Mouse (Mus musculus) hindbrain, embryonic 16.5 days (tissue): ENCODE results near the gene Vinac1. TPM values are rescaled to one million over a fixed set of nuclear protein-coding genes. Genes with fewer than 3 reads are reported as not detected.
A peak's percentile ranks its signal among the peaks of the same experiment; 100 is the strongest.

Experiments used
- ATAC-seq: fragments of 200-750 bp; cut with Nextera tagmentation; 2 replicates; pipeline ENCODE4 v1.8.0; 2017; ENCODE audit warnings: moderate TSS enrichment, moderate library complexity
- H3K27ac ChIP-seq: fragments of 300-500 bp; sonication (generic); 2 replicates; pipeline ENCODE4 v1.5.1; 2014; ENCODE audit warnings: low read depth, mild to moderate bottlenecking, control low read depth, low read length, moderate library complexity
- H3K27me3 ChIP-seq: fragments of 300-500 bp; sonication (generic); replicated peaks from 2 replicates; pipeline ENCODE4 v1.6.1; 2014; ENCODE audit warnings: low read length; ENCODE audit not compliant: control insufficient read depth, insufficient read depth
- H3K36me3 ChIP-seq: fragments of 300-500 bp; sonication (generic); 2 replicates; pipeline ENCODE4 v1.6.1; 2014; ENCODE audit warnings: mild to moderate bottlenecking, low read length, moderate library complexity, mixed read lengths; ENCODE audit not compliant: control insufficient read depth, insufficient read depth
- H3K4me1 ChIP-seq: fragments of 300-500 bp; sonication (generic); 2 replicates; pipeline ENCODE4 v1.6.1; 2014; ENCODE audit warnings: low read depth, low read length; ENCODE audit not compliant: control insufficient read depth, insufficient read depth
- H3K4me2 ChIP-seq: fragments of 300-500 bp; sonication (generic); 2 replicates; pipeline ENCODE4 v1.6.1; 2014; ENCODE audit warnings: mild to moderate bottlenecking, low read length, control low read depth, moderate library complexity
- H3K4me3 ChIP-seq: fragments of 300-500 bp; sonication (generic); 2 replicates; pipeline ENCODE4 v1.5.1; 2014; ENCODE audit warnings: mild to moderate bottlenecking, low read length, control low read depth, moderate library complexity
- H3K9ac ChIP-seq: fragments of 300-500 bp; sonication (generic); 2 replicates; pipeline ENCODE4 v1.6.1; 2014; ENCODE audit warnings: low read depth, mild to moderate bottlenecking, control low read depth, low read length, moderate library complexity
- H3K9me3 ChIP-seq: fragments of 300-500 bp; sonication (generic); 2 replicates; pipeline ENCODE4 v1.6.1; 2014; ENCODE audit warnings: mild to moderate bottlenecking, low read length, moderate library complexity; ENCODE audit not compliant: control insufficient read depth
- WGBS: fragments of 180-500 bp; shearing (Covaris S2); extraction: QIAGEN DNeasy Blood & Tissue Kit; methylation state at CpG from one replicate; pipeline ENCODE4 v1.1.7; 2014; 5-methylcytosine and 5-hydroxymethylcytosine counted together
- polyA plus RNA-seq: library from polyadenylated mRNA; unstranded; fragments of >200 nt; fragmentation: Nextera tagmentation; extraction: Ambion mirVana; gene quantifications from 2 replicates; pipeline ENCODE4 v1.2.1, GENCODE M21; 2015

Vinac1 gene
- polyA plus RNA-seq, result 0.70 and 0.92 TPM in 2 replicates

DNA sequence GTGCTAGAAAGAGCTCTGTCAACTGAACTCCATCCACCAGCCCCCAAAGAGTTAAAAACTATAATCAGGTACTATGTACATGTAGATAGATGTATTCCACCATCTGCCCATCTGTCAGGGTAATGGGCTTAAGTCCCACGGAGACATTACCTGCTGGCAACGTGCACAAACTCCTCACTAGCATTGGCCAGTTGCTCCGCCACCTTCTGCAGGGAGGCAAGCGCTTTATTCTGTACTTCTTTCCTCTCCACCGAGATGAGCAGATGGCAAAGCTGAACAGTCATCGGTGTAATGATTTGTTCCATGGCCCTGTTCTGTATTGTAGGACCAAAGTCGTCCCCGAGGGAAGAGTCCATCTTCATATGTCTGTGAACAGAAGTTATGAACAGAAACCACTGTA is at the start of gene Vinac1:
TSS of gene Vinac1 (minus strand) at position 362 of the 400 bp plus-strand sequence.
- no peaks in the 10 kb centered on the region for H3K27me3 ChIP-seq
- no peak within 1 kb of the TSS for H3K4me3 ChIP-seq
- 65% methylated on average over 8 of the region's 8 CpGs for WGBS
- no peak within 1 kb of the TSS for H3K27ac ChIP-seq
- no peak within 1 kb of the TSS for H3K9ac ChIP-seq
- no peaks in the 10 kb centered on the region for H3K4me1 ChIP-seq
- no peaks in the 10 kb centered on the region for H3K9me3 ChIP-seq
- no peaks in the 10 kb centered on the region for H3K36me3 ChIP-seq
- no peak within 1 kb of the TSS for H3K4me2 ChIP-seq
- ATAC-seq, result 0 out of 2 replicates have a peak, but pooled peaks have one; percentile 20

GRCm38 (mm10) chr2:129093926-129094724 is 46.2 kb upstream of the Vinac1 start:
- H3K9ac ChIP-seq, result no peak overlapping the region
- WGBS, result 91% methylated on average over 18 of the region's 18 CpGs
- H3K4me2 ChIP-seq, result no peak overlapping the region
- no peak overlapping the region for H3K4me3 ChIP-seq
- no peaks in the 10 kb centered on the region for H3K4me1 ChIP-seq
- no peaks in the 10 kb centered on the region for H3K27me3 ChIP-seq
- H3K27ac ChIP-seq, result no peak overlapping the region
- H3K9me3 ChIP-seq, result no peaks in the 10 kb centered on the region
- ATAC-seq, result no peak
- H3K36me3 ChIP-seq, result peaks cover 33% of the 10 kb centered on the region

- Histone ChIP-seq H3K4me2 (no peak overlapping the region), H3K27ac (no peak overlapping the region), H3K27me3 (no peaks in the 10 kb centered on the region), H3K4me1 (no peaks in the 10 kb centered on the region), H3K9ac (no peak overlapping the region), H3K36me3 (peaks cover 43% of the 10 kb centered on the region), H3K4me3 (no peak overlapping the region), H3K9me3 (no peaks in the 10 kb centered on the region)
- 87% methylated on average over 12 of the region's 12 CpGs for WGBS
- no peak for ATAC-seq
Measured at GRCm38 (mm10) chr2:129092810-129093209, 44.8 kb upstream of the Vinac1 start.

GRCm38 (mm10) chr2:129090370-129090769 is 42.4 kb upstream of the Vinac1 start:
- Histone ChIP-seq H3K4me3 (no peak overlapping the region), H3K4me1 (no peaks in the 10 kb centered on the region), H3K9me3 (no peaks in the 10 kb centered on the region), H3K4me2 (no peak overlapping the region), H3K9ac (no peak overlapping the region), H3K27me3 (no peaks in the 10 kb centered on the region), H3K27ac (no peak overlapping the region), H3K36me3 (peaks cover 49% of the 10 kb centered on the region)
- ATAC-seq, result no peak
- WGBS, result 37% methylated on average over 4 of the region's 4 CpGs

DNA sequence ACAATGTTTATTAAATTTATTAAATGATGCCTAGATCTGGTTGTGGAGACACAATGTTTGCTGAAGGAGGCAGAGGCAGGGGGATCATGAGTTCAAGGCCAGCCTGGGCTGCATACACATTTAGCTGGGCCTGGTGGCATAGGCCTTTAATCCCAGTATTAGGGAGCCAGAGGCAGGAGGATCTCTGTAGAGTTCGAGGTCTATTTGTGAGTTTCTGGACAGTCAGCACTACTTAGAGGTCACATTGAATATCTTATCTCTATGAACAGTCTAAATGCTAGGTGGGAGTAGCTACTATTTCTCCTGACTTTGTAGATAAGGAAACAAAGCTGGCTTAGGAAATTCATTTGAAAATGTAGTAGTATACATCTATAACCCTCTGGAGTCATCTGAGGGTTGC is 39.5 kb upstream of the Vinac1 start:
- H3K4me2 ChIP-seq, result no peak overlapping the region
- no peak overlapping the region for H3K9ac ChIP-seq
- ATAC-seq, result no peak
- no peak overlapping the region for H3K27ac ChIP-seq
- H3K4me3 ChIP-seq, result no peak overlapping the region
- no peaks in the 10 kb centered on the region for H3K9me3 ChIP-seq
- H3K27me3 ChIP-seq, result no peaks in the 10 kb centered on the region
- peaks cover 41% of the 10 kb centered on the region for H3K36me3 ChIP-seq
- WGBS, result 82% methylated on average over 1 of the region's 1 CpGs
- H3K4me1 ChIP-seq, result no peaks in the 10 kb centered on the region

- Histone ChIP-seq H3K36me3 (peaks cover 39% of the 10 kb centered on the region), H3K4me3 (no peak overlapping the region), H3K4me1 (no peaks in the 10 kb centered on the region), H3K27me3 (no peaks in the 10 kb centered on the region), H3K9me3 (no peaks in the 10 kb centered on the region), H3K4me2 (no peak overlapping the region), H3K9ac (no peak overlapping the region), H3K27ac (no peak overlapping the region)
- ATAC-seq, result no peak
- 54% methylated on average over 2 of the region's 2 CpGs for WGBS
Measured at GRCm38 (mm10) chr2:129084959-129085358, 37.0 kb upstream of the Vinac1 start.

DNA sequence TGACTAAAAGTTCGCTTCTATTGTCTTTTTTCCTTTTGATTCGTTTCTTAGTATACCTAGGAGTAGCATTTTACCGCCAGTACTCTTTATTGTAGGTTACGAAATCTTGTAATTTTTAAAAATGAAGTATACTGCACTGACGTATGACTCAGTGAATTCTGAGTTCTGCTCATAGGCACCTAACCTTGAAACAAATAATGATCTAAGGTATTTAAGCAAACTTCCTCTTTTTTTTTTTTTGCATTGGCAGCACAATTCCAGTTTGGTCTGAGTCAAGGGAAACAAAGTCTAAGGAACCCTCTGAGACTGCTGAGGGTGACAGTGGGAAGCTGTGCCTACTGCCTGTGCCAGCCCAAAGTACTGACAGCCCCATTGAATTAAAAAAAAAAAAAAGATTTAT is 35.5 kb upstream of the Vinac1 start:
- H3K27ac ChIP-seq, result no peak overlapping the region
- no peaks in the 10 kb centered on the region for H3K9me3 ChIP-seq
- H3K4me3 ChIP-seq, result no peak overlapping the region
- no peak overlapping the region for H3K9ac ChIP-seq
- H3K36me3 ChIP-seq, result peaks cover 29% of the 10 kb centered on the region
- no peak overlapping the region for H3K4me2 ChIP-seq
- WGBS, result 94% methylated on average over 5 of the region's 5 CpGs
- ATAC-seq, result no peak
- H3K27me3 ChIP-seq, result no peaks in the 10 kb centered on the region
- H3K4me1 ChIP-seq, result no peaks in the 10 kb centered on the region

DNA sequence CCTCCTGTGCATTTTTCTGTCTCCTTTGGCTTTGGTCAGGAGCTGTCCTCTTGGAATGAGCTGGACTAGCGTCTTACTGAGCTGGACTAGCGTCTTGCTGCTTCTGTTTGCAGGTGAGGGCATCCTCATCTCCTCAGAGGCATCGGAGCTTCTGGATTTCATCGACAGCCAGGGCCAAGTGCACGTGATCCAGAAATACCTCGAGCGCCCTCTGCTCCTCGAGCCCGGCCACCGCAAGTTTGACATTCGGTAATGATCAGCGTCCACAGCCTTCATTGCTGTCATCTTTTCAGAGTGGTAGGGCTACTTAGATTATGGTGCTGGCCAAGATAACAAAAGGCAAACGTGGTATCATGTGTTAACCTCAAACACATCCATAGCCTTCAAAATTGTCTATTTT is 33.1 kb upstream of the Vinac1 start:
- no peak overlapping the region for H3K4me2 ChIP-seq
- no peaks in the 10 kb centered on the region for H3K27me3 ChIP-seq
- no peak overlapping the region for H3K4me3 ChIP-seq
- WGBS, result 71% methylated on average over 13 of the region's 13 CpGs
- ATAC-seq, result no peak
- H3K4me1 ChIP-seq, result no peaks in the 10 kb centered on the region
- peaks cover 43% of the 10 kb centered on the region for H3K36me3 ChIP-seq
- no peak overlapping the region for H3K9ac ChIP-seq
- no peaks in the 10 kb centered on the region for H3K9me3 ChIP-seq
- H3K27ac ChIP-seq, result no peak overlapping the region

DNA sequence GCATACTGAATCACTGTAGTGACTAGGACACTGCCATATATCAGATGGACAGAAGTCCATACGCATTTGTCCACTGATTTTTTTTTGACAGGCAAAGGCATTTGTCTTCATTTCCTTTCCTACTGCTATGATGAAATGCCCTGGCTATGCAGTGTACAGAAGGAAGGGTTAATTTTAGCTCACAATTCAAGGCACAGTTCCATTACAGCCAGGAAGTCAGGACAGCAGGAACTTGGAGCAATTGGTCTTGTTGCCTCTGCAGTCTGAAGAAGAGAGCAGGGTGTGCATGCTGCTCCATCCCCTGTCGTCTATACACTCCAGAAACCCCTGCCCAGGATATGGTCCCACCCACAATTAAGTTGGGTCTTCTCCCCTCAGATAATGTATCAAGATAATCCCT is 31.2 kb upstream of the Vinac1 start:
- WGBS, result 75% methylated on average over 2 of the region's 2 CpGs
- no peak overlapping the region for H3K27ac ChIP-seq
- no peak overlapping the region for H3K4me3 ChIP-seq
- H3K4me2 ChIP-seq, result no peak overlapping the region
- H3K36me3 ChIP-seq, result peaks cover 38% of the 10 kb centered on the region
- H3K9ac ChIP-seq, result no peak overlapping the region
- H3K27me3 ChIP-seq, result no peaks in the 10 kb centered on the region
- H3K9me3 ChIP-seq, result no peaks in the 10 kb centered on the region
- no peak for ATAC-seq
- no peaks in the 10 kb centered on the region for H3K4me1 ChIP-seq
